Mouse (Mus musculus) forebrain, embryonic 11.5 days (tissue): Measurements from ENCODE around the gene She. TPM values are rescaled to one million over a fixed set of nuclear protein-coding genes. Genes with fewer than 3 reads are reported as not detected.

Experiments used
- ATAC-seq: fragments of 200-750 bp; cut with Nextera tagmentation; replicated peaks from 2 replicates; pipeline ENCODE4 v1.8.0; 2017; ENCODE audit warnings: moderate TSS enrichment; ENCODE audit not compliant: low FRiP score
- DNase-seq: peaks from one replicate; pipeline ENCODE4 v3.0.0-alpha.2; 2017; ENCODE audit warnings: low spot score
- H3K27ac ChIP-seq: fragments of 300-500 bp; sonication (generic); 2 replicates; pipeline ENCODE4 v1.5.1; 2014; ENCODE audit warnings: low read depth, low read length
- H3K27me3 ChIP-seq: fragments of 300-500 bp; sonication (generic); 2 replicates; pipeline ENCODE4 v1.6.1; 2014; ENCODE audit warnings: mild to moderate bottlenecking, low read length, mixed read lengths; ENCODE audit not compliant: control insufficient read depth, insufficient read depth
- H3K36me3 ChIP-seq: fragments of 300-500 bp; sonication (generic); 2 replicates; pipeline ENCODE4 v1.6.1; 2014; ENCODE audit warnings: mild to moderate bottlenecking, low read length, moderate library complexity, mixed read lengths; ENCODE audit not compliant: control insufficient read depth, insufficient read depth
- H3K4me1 ChIP-seq: fragments of 300-500 bp; sonication (generic); replicated peaks from 2 replicates; pipeline ENCODE4 v1.6.1; 2014; ENCODE audit warnings: low read length, mixed read lengths; ENCODE audit not compliant: control insufficient read depth, insufficient read depth
- H3K4me2 ChIP-seq: fragments of 300-500 bp; sonication (generic); 2 replicates; pipeline ENCODE4 v1.6.1; 2014; ENCODE audit warnings: low read depth, mild to moderate bottlenecking, low read length, moderate library complexity, mixed read lengths; ENCODE audit not compliant: severe bottlenecking
- H3K4me3 ChIP-seq: fragments of 300-500 bp; sonication (generic); 2 replicates; pipeline ENCODE4 v1.5.1; 2014; ENCODE audit warnings: low read depth, low read length
- H3K9ac ChIP-seq: fragments of 300-500 bp; sonication (generic); 2 replicates; pipeline ENCODE4 v1.6.1; 2014; ENCODE audit warnings: low read length
- H3K9me3 ChIP-seq: fragments of 300-500 bp; sonication (generic); 2 replicates; pipeline ENCODE4 v1.6.1; 2016; ENCODE audit warnings: low read length, mixed read lengths; ENCODE audit not compliant: control insufficient read depth
- WGBS: fragments of 180-500 bp; shearing (Covaris S2); extraction: QIAGEN DNeasy Blood & Tissue Kit; methylation state at CpG from one replicate; pipeline ENCODE4 v1.1.7; 2014; 5-methylcytosine and 5-hydroxymethylcytosine counted together
- polyA plus RNA-seq: library from polyadenylated mRNA; unstranded; fragments of >200 nt; fragmentation: Nextera tagmentation; extraction: Ambion mirVana; gene quantifications from 2 replicates; pipeline ENCODE4 v1.2.1, GENCODE M21; 2014

Gene She
- polyA plus RNA-seq, 1 experiment from 2014 or later: 2.4 TPM

DNA sequence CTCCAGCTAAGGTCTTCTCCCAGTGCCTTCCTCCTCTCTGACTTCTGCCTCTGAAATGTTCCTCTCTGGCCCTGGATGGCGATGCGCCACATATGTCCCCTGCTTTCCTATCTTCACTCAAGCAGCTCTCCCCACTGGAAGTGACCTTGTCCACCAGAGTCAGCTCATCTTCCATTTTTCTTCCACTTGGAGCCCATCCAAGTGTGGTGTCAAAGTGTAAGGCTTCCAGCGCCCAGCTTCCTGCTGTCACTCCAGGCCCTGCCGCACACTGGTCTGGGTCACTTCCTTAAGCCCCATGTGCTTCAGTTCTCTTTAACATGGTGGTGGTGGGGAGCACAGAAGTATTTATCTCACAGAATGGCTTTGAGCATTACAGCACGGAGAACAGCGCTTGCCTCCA lies 16.4 kb downstream of the She start:
- Histone ChIP-seq H3K4me2 (no peak overlapping the region), H3K9me3 (no peaks in the 10 kb centered on the region), H3K27me3 (no peaks in the 10 kb centered on the region), H3K27ac (no peak overlapping the region), H3K4me1 (no peaks in the 10 kb centered on the region), H3K36me3 (no peaks in the 10 kb centered on the region), H3K4me3 (no peak overlapping the region), H3K9ac (no peak overlapping the region)
- ATAC-seq (no peak), DNase-seq (no peak)
- WGBS: 93% methylated on average over 6 of the region's 6 CpGs

DNA sequence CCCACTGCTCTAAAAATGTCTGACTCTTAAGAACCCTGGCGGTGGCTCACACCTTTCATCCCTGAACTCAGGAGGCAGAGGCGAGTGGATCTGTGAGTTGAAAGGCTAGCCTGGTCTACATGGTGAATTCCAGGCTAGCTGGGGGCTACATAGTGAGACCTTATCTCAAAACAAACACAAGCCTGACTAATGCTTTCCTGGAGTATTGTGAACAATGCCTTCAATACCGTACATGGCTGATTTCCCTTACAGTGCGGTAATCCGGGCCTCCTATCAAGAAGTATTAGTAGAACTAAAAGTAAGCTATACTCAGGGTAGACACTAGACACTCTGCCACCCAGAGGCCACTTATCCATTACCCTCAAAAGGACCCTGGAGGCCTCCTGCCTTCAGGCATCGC lies 16.9 kb downstream of the She start:
- no peak for DNase-seq
- Histone ChIP-seq H3K9ac (no peak overlapping the region), H3K27ac (no peak overlapping the region), H3K27me3 (no peaks in the 10 kb centered on the region), H3K36me3 (no peaks in the 10 kb centered on the region), H3K4me2 (no peak overlapping the region), H3K4me3 (no peak overlapping the region), H3K9me3 (no peaks in the 10 kb centered on the region), H3K4me1 (no peaks in the 10 kb centered on the region)
- ATAC-seq: no peak
- WGBS: 88% methylated on average over 6 of the region's 6 CpGs

DNA sequence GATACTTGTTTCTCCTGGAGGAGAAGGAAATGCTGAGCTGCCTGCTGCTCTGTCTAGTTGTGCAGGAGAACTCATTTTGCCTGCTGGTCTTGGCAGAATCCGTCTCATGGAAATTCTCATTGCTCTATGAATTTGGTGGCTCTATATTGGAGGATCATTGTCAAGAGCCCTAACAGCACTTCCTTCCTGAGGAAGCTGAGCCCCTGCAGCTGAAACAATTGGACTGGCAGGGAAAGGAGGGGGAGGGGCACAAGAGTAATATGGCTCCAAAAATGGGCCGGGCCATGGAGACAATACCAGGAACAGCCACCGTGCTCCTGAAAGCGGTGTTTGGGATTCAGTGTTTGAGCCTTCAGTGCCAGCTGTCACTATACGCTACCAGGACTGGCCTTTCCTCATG lies 22.6 kb downstream of the She start:
- no peaks in the 10 kb centered on the region for H3K27me3 ChIP-seq
- H3K4me3 ChIP-seq: no peak overlapping the region
- ATAC-seq (no peak), DNase-seq (no peak)
- 0 out of 2 replicates have a peak, but pooled peaks cover 2% of the 10 kb centered on the region for H3K9me3 ChIP-seq
- 76% methylated on average over 5 of the region's 5 CpGs for WGBS
- H3K4me1 ChIP-seq: no peaks in the 10 kb centered on the region
- no peak overlapping the region for H3K9ac ChIP-seq
- no peaks in the 10 kb centered on the region for H3K36me3 ChIP-seq
- H3K4me2 ChIP-seq: no peak overlapping the region
- H3K27ac ChIP-seq: no peak overlapping the region

DNA sequence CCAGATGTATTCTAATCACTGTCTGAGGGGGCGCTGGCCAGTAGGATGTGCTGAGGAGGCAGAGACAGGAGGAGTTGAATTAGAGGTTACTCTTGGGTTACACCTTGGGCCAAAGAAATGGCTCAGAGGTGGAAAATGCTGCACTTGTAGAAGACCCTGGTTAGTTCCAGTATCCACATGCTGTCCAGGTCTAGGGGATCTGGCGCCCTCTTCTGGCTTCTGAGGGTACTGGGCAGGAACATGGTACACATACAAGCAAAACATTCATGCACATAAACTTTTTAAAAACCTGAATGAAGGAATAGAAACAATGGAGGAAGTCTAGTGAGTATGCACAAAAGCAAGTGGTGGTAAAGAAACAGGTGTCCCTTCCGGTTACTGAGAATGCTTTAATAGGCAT lies 26.2 kb downstream of the She start:
- H3K9me3 ChIP-seq: 0 out of 2 replicates have a peak, but pooled peaks cover 2% of the 10 kb centered on the region
- H3K4me3 ChIP-seq: no peak overlapping the region
- no peaks in the 10 kb centered on the region for H3K27me3 ChIP-seq
- 87% methylated on average over 3 of the region's 3 CpGs for WGBS
- ATAC-seq (no peak), DNase-seq (peak; percentile 61)
- no peak overlapping the region for H3K27ac ChIP-seq
- H3K4me1 ChIP-seq: peaks cover 6% of the 10 kb centered on the region; the same call in 1 of the 2 replicates
- H3K9ac ChIP-seq: no peak overlapping the region
- no peaks in the 10 kb centered on the region for H3K36me3 ChIP-seq
- no peak overlapping the region for H3K4me2 ChIP-seq

DNA sequence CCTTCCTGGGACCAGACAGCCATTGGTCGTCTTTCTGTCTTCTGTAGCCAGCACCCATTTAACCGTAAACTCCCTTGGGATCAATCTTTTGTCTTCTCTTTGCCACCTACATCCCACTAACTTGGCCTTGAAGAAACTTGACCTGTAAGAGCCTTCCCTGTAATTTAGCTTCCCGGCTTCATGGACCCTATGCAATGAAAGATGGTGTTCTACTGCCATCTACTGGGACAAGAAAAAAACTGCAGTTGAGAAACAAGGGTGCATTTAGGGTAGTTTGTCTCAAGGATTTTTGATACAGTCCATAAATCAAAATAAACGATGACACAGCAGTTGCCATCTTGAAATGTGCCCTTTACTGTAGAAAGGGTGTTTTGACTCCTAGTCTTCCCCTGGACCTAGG lies 27.0 kb downstream of the She start:
- Histone ChIP-seq H3K9me3 (0 out of 2 replicates have a peak, but pooled peaks cover 2% of the 10 kb centered on the region), H3K27me3 (no peaks in the 10 kb centered on the region), H3K36me3 (no peaks in the 10 kb centered on the region), H3K4me3 (no peak overlapping the region), H3K4me1 (peaks cover 6% of the 10 kb centered on the region; the same call in 1 of the 2 replicates), H3K27ac (no peak overlapping the region), H3K9ac (no peak overlapping the region), H3K4me2 (no peak overlapping the region)
- ATAC-seq (no peak), DNase-seq (no peak)
- 16% methylated on average over 4 of the region's 4 CpGs for WGBS

DNA sequence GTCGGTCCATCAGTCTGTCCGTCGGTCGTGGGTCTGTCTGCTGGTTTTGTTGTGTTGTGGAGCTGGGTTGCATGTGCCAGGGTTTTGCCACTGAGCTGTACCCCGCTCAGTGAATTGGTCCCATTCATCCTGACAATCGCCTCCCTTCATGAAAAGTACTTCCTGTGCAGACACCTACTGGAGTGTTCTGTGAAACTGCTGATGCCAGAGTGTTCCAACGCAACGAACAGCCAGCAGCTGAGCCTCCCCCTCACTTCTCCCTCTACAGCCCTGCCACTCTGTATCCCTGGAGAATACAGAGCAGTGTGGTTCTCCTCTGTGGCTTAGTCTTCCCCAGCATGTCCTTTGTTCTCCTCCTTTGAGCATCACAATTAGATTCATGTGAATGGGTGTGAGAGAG lies 27.7 kb downstream of the She start:
- Histone ChIP-seq H3K9me3 (0 out of 2 replicates have a peak, but pooled peaks cover 2% of the 10 kb centered on the region), H3K4me2 (no peak overlapping the region), H3K9ac (no peak overlapping the region), H3K36me3 (no peaks in the 10 kb centered on the region), H3K4me3 (no peak overlapping the region), H3K27ac (no peak overlapping the region), H3K27me3 (no peaks in the 10 kb centered on the region), H3K4me1 (peaks cover 6% of the 10 kb centered on the region; the same call in 1 of the 2 replicates)
- 79% methylated on average over 8 of the region's 8 CpGs for WGBS
- ATAC-seq (no peak), DNase-seq (no peak)

DNA sequence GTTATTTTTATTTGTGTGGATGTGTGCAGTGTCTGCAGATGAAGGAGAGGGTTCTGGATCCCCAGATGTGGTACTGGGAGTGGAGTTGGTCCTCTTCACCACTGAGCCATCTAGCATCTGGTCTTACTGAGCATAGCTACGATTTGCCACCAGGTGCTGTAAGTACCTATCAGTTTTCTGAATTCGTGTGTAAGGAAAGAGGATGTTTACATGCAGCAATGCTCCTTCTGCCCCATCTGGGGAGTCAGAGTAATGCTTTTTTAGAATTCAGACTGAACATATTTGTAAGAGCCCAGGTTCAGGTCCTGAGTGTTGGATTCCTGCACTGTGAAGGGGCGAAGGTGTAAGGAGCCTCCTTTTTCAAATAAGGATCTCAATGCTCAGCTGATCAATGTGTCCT lies 28.8 kb downstream of the She start:
- no peak for DNase-seq
- ATAC-seq: no peak
- WGBS: 80% methylated on average over 3 of the region's 3 CpGs

DNA sequence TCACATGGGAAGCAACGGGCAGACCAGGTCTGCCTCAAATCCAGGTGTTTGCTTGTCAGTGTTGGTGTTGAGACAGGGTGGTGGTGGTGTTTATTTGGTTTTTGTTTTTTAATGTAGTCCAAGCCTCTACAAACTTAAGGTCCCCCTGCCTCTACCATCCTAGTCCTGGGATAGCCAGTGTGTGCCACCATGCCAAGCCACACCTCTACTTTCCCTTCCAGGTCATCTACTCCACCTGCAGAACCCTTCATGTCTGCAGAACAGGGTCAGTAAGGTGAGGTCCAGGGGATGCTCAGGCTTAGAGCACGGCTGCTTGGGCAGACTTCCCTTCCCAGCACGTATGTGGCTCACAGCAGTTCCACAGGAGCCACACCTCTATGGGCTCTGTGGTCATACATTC lies 29.2 kb downstream of the She start:
- H3K4me2 ChIP-seq: no peak overlapping the region
- H3K4me3 ChIP-seq: no peak overlapping the region
- DNase-seq (no peak), ATAC-seq (no peak)
- WGBS: 75% methylated on average over 3 of the region's 3 CpGs
- no peaks in the 10 kb centered on the region for H3K36me3 ChIP-seq
- 0 out of 2 replicates have a peak, but pooled peaks cover 2% of the 10 kb centered on the region for H3K9me3 ChIP-seq
- no peak overlapping the region for H3K27ac ChIP-seq
- no peak overlapping the region; the same call in 1 of the 2 replicates for H3K9ac ChIP-seq
- no peaks in the 10 kb centered on the region for H3K27me3 ChIP-seq
- H3K4me1 ChIP-seq: peaks cover 6% of the 10 kb centered on the region; the same call in 1 of the 2 replicates

More for the DNA sequence above, 28.8 kb downstream of the She start:
- Histone ChIP-seq H3K4me3 (no peak overlapping the region), H3K4me2 (no peak overlapping the region), H3K9me3 (0 out of 2 replicates have a peak, but pooled peaks cover 2% of the 10 kb centered on the region), H3K27ac (no peak overlapping the region), H3K9ac (no peak overlapping the region; the same call in 1 of the 2 replicates), H3K4me1 (peaks cover 6% of the 10 kb centered on the region; the same call in 1 of the 2 replicates), H3K27me3 (no peaks in the 10 kb centered on the region), H3K36me3 (no peaks in the 10 kb centered on the region)

DNA sequence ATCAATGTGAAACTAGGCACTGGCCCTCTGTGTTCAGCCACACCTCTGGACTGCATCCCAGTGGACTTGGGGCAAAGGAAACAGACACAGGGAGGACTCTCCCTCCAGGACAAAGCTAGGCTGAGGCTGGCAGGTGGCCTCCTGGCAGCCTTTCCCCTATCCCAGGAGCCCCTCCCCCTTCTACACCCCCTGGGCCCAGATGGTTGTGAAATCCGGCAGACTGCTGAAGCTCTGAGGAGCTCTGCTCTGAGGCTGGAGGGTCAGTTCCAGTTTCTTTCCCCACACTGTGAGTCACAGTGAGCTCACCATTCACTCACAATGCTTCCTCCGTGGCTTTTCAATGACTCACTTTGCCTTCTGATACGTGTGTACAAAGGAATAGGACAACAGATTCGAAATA lies 29.9 kb downstream of the She start:
- peak; percentile 58 for ATAC-seq
- no peak overlapping the region for H3K4me3 ChIP-seq
- 0 out of 2 replicates have a peak, but pooled peaks cover 2% of the 10 kb centered on the region for H3K9me3 ChIP-seq
- no peak overlapping the region for H3K4me2 ChIP-seq
- H3K27me3 ChIP-seq: no peaks in the 10 kb centered on the region
- H3K36me3 ChIP-seq: no peaks in the 10 kb centered on the region
- DNase-seq: peak; percentile 67
- peak overlapping the region; percentile 21; the same call in 1 of the 2 replicates for H3K27ac ChIP-seq
- peaks cover 6% of the 10 kb centered on the region; the same call in 1 of the 2 replicates for H3K4me1 ChIP-seq
- H3K9ac ChIP-seq: peak overlapping the region; percentile 2; the same call in 1 of the 2 replicates
- 6% methylated on average over 4 of the region's 4 CpGs for WGBS
